In genomic region chr6:144992111-144992510, GRCm38 (mm10) we compare ENCODE assay signal across 13 mouse cellular contexts.
"Had no signal": no experiment of that assay in that cellular context is flagged by ENCODE, and none has a peak within 500 bp of the region (broad histone marks: within the 10 kb centered on the region; RNA-seq: fewer than 3 reads in every experiment).

No protein-coding gene starts in this region.

- DNase-seq: lung, adult 18-20 months; lung, embryonic 14.5 days; lung, postnatal 10 days; lung, postnatal 4 days; right cerebral cortex, adult 18-20 months; right cerebral cortex, postnatal 25 days; right cerebral cortex, postnatal 4 days; spleen, adult 18-20 months; thymus, adult 18-20 months; thymus, postnatal 14 days; thymus, postnatal 36 days had no signal

- ATAC-seq: midbrain, embryonic 13.5 days; midbrain, embryonic 15.5 days had no signal
